Mouse (Mus musculus) liver, adult 2 months (tissue): ENCODE results near the gene Tox2. TPM values are rescaled to one million over a fixed set of nuclear protein-coding genes. Genes with fewer than 3 reads are reported as not detected.

ENCODE experiments used
- DNase-seq: peaks from one replicate; pipeline ENCODE4 v3.0.0-alpha.2; 2011; ENCODE audit warnings: low read depth, low spot score; ENCODE audit errors: extremely low read depth
- H3K27ac ChIP-seq: fragments of 200-500 bp; replicated peaks from 2 replicates; pipeline ENCODE4 v1.5.1; 2012; ENCODE audit warnings: low read depth, mild to moderate bottlenecking, control low read depth, inconsistent platforms, low read length; ENCODE audit not compliant: insufficient read depth
- H3K27me3 ChIP-seq: fragments of 200-500 bp; 2 replicates; pipeline ENCODE4 v1.6.1; 2012; ENCODE audit warnings: mild to moderate bottlenecking, moderate library complexity, low read length, inconsistent platforms; ENCODE audit not compliant: control insufficient read depth, insufficient read depth
- H3K36me3 ChIP-seq: fragments of 200-500 bp; 2 replicates; pipeline ENCODE4 v1.6.1; 2012; ENCODE audit warnings: low read length, inconsistent platforms; ENCODE audit not compliant: control insufficient read depth, insufficient read depth
- H3K4me1 ChIP-seq: fragments of 200-500 bp; 2 replicates; pipeline ENCODE4 v1.6.1; 2011; ENCODE audit warnings: low read length; ENCODE audit not compliant: control insufficient read depth, insufficient read depth
- H3K4me3 ChIP-seq: fragments of 200-500 bp; 2 replicates; pipeline ENCODE4 v1.5.1; 2011; ENCODE audit warnings: low read depth, mild to moderate bottlenecking, control low read depth, low read length, moderate library complexity; ENCODE audit not compliant: insufficient read depth
- H3K79me2 ChIP-seq: fragments of 200-500 bp; 2 replicates; pipeline ENCODE4 v1.6.1; 2012; ENCODE audit warnings: inconsistent platforms, mild to moderate bottlenecking, low read length, moderate library complexity; ENCODE audit not compliant: control insufficient read depth, insufficient read depth
- H3K9ac ChIP-seq: fragments of 200-500 bp; 2 replicates; pipeline ENCODE4 v1.6.1; 2012; ENCODE audit warnings: low read depth, mild to moderate bottlenecking, control low read depth, inconsistent platforms, low read length
- CTCF ChIP-seq: fragments of 200-500 bp; IDR thresholded peaks from 2 replicates; pipeline ENCODE4 v1.5.1; 2011; ENCODE audit warnings: low read depth, low read length, control low read depth
- POLR2A ChIP-seq: fragments of 200-500 bp; IDR thresholded peaks from 2 replicates; pipeline ENCODE4 v1.6.1; 2011; ENCODE audit warnings: low read length, control low read depth; ENCODE audit not compliant: insufficient read depth; ENCODE audit errors: extremely low read depth
- WGBS: fragments of 180-500 bp; shearing (Covaris S2); methylation state at CpG from one replicate; pipeline ENCODE4 v1.1.7; 2018; 5-methylcytosine and 5-hydroxymethylcytosine counted together
- polyA plus RNA-seq: library from polyadenylated mRNA; depleted of rRNA; stranded (reverse); fragments of >200 nt; gene quantifications from 2 replicates; pipeline ENCODE4 v1.2.3, GENCODE M21; 2012; rRNA removed
- total RNA-seq: library from RNA; depleted of rRNA; stranded (reverse); fragments of >200 nt; gene quantifications from 2 replicates; pipeline ENCODE4 v1.2.3, GENCODE M21; 2014; rRNA removed

Gene Tox2
- total and polyA plus RNA-seq, 2 experiments = 0.09 to 0.27 TPM

DNA sequence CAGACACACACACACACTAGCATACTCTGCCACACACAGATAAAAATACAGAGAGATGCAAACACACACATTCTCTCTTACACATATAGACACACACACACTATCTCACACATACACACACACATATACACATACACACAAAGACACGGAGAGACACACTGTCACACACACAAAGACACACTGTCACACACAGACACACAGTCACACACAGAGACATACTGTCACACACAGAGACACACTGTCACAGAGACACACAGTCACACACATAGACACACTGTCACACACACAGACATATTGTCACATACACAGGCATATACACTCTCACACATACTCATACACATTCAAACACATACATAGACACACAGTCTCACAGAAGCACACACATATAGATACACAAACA is 169.7 kb downstream of the Tox2 start:
- H3K36me3 ChIP-seq = no peaks in the 10 kb centered on the region
- H3K4me1 ChIP-seq = no peaks in the 10 kb centered on the region
- H3K79me2 ChIP-seq = no peaks in the 10 kb centered on the region
- WGBS = 81% methylated on average over 1 of the region's 1 CpGs
- no peak overlapping the region for H3K27ac ChIP-seq
- no peak overlapping the region for H3K4me3 ChIP-seq
- TF ChIP-seq POLR2A (no peak), CTCF (no peak)
- no peak for DNase-seq
- H3K9ac ChIP-seq = no peak overlapping the region
- H3K27me3 ChIP-seq = peaks cover 9% of the 10 kb centered on the region

Other genes with a start within 250 kb of the Tox2 start
- 39.4 and 65.0 TPM in 2 replicates for gene Sgk2, start 215.8 kb upstream of the Tox2 start, total RNA-seq
- 27.8 and 39.0 TPM in 2 replicates for gene Sgk2, start 215.8 kb upstream of the Tox2 start, polyA plus RNA-seq
- 12.1 and 18.3 TPM in 2 replicates for gene Ift52, start 185.8 kb upstream of the Tox2 start, total RNA-seq
- gene Ift52, start 185.8 kb upstream of the Tox2 start, polyA plus RNA-seq = 18.0 and 18.8 TPM in 2 replicates
- gene Mybl2, start 148.4 kb upstream of the Tox2 start, total RNA-seq = 0.09 and 0.54 TPM in 2 replicates
- 0.29 and 0.31 TPM in 2 replicates for gene Mybl2, start 148.4 kb upstream of the Tox2 start, polyA plus RNA-seq
- not detected in 2 replicates for gene Gtsf1l, start 115.3 kb upstream of the Tox2 start, total RNA-seq
- gene Gtsf1l, start 115.3 kb upstream of the Tox2 start, polyA plus RNA-seq = not detected in 2 replicates
- 0.07 and 0.09 TPM in 2 replicates for gene Jph2, start 194.9 kb downstream of the Tox2 start, total RNA-seq
- 0.07 and 0.10 TPM in 2 replicates for gene Jph2, start 194.9 kb downstream of the Tox2 start, polyA plus RNA-seq
- gene Oser1, start 221.6 kb downstream of the Tox2 start, total RNA-seq = 21.9 and 22.6 TPM in 2 replicates
- gene Oser1, start 221.6 kb downstream of the Tox2 start, polyA plus RNA-seq = 8.0 and 8.3 TPM in 2 replicates
- gene Gdap1l1, start 235.4 kb downstream of the Tox2 start, total RNA-seq = 0.07 TPM in 1 of 2 replicates, not detected in the other
- not detected in 2 replicates for gene Gdap1l1, start 235.4 kb downstream of the Tox2 start, polyA plus RNA-seq